Mouse (Mus musculus): ENCODE results near the gene Nudt21. TPM values are rescaled to one million over a fixed set of nuclear protein-coding genes. Genes with fewer than 3 reads are reported as not detected.
A peak's percentile ranks its signal among the peaks of the same experiment; 100 is the strongest.
"Not testable (repeated sequence)": the region's sequence is repeated elsewhere in the genome, so short reads cannot be mapped to it uniquely, and the experiment has no call there.

The Nudt21 gene
- polyA plus RNA-seq, 1 experiment: 118 TPM

DNA sequence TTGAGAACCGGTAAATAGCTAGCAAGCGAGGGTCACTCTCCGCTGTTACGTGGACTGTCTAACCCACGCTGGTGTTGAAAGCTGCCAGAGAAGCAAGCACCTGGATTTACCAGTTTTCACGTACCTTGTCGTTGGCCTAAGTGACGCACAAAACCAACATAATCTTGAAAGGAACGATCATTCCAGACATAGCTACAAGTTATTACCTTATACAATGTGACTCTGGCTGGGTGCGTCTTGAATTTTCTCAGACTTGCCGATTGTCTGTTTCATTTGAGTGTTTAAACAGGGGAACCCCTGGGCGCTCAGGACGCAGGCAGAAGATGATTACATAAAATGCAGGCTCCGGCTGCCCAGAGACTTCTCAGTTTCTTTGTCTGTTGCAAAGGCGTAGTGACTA lies 975 bp upstream of the Nudt21 start:
- Histone ChIP-seq H3K4me3 (replicated peaks; ENCODE audit: control insufficient read depth, low read depth, low read length) (peak overlapping the region; percentile 64), H3K4me1 (ENCODE audit: control insufficient read depth, insufficient read depth, low read length) (peaks cover 2% of the 10 kb centered on the region; the same call in 1 of the 2 replicates), H3K27ac (ENCODE audit: control insufficient read depth, insufficient read depth, low read depth, low read length, poor library complexity) (no peak overlapping the region)
- TF ChIP-seq POLR2A (IDR thresholded peaks at IDR 0.05; ENCODE audit: borderline replicate concordance, control insufficient read depth, low read depth, low read length) (no peak), CTCF (IDR thresholded peaks at IDR 0.05; ENCODE audit: control insufficient read depth, insufficient read depth, low read length) (no peak)
- 2% methylated on average over 15 of the region's 15 CpGs for WGBS

DNA sequence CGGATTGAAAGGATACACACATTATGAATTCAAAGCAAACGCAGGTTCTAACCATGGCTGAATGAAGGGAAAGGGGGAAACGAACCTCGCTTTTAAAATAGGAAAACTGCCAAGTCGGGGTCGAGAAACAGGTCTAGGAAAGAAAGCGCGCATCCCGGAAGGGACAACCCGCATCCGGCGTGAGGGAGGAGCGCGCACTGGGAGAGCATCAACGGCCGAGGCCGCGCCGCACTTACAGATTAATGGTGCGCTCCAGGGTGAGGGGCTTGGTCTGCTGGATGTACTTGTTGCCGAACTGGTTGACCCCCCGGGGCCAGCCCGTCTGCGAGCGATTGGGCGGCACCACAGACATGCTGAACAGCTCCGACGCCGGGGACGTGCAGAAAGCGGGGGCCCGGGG lies 290 bp downstream of the Nudt21 start:
- under 1% methylated on average over 25 of the region's 32 CpGs for WGBS

DNA sequence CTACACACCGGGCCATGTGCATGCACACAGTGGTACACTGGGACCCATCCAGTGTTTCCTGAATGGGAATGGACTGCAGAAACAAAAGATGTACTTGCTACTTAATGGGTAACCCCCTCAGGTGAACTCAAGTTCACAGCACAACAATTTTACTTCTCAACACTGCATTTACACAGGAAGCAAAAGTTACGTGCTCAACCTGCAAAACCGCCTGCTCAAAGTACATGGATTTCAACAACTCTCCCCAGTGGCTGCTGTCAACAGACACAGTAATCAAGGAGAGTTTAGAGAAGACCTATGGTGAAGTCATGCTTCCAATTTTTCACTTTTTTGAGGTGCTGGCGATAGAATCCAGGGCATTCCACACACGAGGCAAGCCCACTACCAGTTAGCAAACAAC lies 1.6 kb downstream of the Nudt21 start:
- H3K4me1 ChIP-seq (ENCODE audit: control insufficient read depth, insufficient read depth, low read length): peaks cover 2% of the 10 kb centered on the region; the same call in 1 of the 2 replicates
- TF ChIP-seq POLR2A (IDR thresholded peaks at IDR 0.05; ENCODE audit: borderline replicate concordance, control insufficient read depth, low read depth, low read length) (no peak), CTCF (IDR thresholded peaks at IDR 0.05; ENCODE audit: control insufficient read depth, insufficient read depth, low read length) (no peak)
- peak overlapping the region; percentile 34 for H3K4me3 ChIP-seq (replicated peaks; ENCODE audit: control insufficient read depth, low read depth, low read length)
- H3K27ac ChIP-seq (ENCODE audit: control insufficient read depth, insufficient read depth, low read depth, low read length, poor library complexity): no peak overlapping the region
- 52% methylated on average over 5 of the region's 5 CpGs for WGBS

More for the DNA sequence above, 290 bp downstream of the Nudt21 start:
- peak overlapping the region; percentile 80 for H3K27ac ChIP-seq (ENCODE audit: control insufficient read depth, insufficient read depth, low read depth, low read length, poor library complexity)
- peak overlapping the region; percentile 86 for H3K4me3 ChIP-seq (replicated peaks; ENCODE audit: control insufficient read depth, low read depth, low read length)
- H3K4me1 ChIP-seq (ENCODE audit: control insufficient read depth, insufficient read depth, low read length): not testable (repeated sequence)
- peak; percentile 75; the same call in 1 of the 2 replicates for TF ChIP-seq POLR2A (IDR thresholded peaks at IDR 0.05; ENCODE audit: borderline replicate concordance, control insufficient read depth, low read depth, low read length)

DNA sequence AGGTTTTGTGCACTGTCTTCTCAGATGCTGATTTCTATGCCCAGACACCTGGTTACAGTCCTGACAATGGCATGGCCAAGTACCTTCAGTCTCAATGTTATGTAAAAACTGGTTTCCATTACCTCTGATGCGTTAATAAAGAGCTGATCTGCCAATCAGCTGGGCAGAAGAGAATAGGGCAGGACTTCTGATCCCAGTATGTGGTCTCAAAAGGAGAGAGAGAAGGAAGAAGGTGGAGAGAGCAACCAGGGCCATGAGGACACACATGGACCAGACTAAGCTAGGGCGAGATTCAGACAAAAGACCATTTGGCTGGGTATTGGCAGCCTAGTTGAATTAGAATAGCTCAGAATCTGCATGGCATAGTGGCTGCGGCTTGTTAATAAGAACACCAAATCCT lies 3.2 kb downstream of the Nudt21 start:
- Histone ChIP-seq H3K27ac (ENCODE audit: control insufficient read depth, insufficient read depth, low read depth, low read length, poor library complexity) (no peak overlapping the region), H3K4me3 (replicated peaks; ENCODE audit: control insufficient read depth, low read depth, low read length) (no peak overlapping the region), H3K4me1 (ENCODE audit: control insufficient read depth, insufficient read depth, low read length) (peaks cover 2% of the 10 kb centered on the region; the same call in 1 of the 2 replicates)
- TF ChIP-seq CTCF (IDR thresholded peaks at IDR 0.05; ENCODE audit: control insufficient read depth, insufficient read depth, low read length) (no peak), POLR2A (IDR thresholded peaks at IDR 0.05; ENCODE audit: borderline replicate concordance, control insufficient read depth, low read depth, low read length) (no peak)
- 85% methylated on average over 3 of the region's 3 CpGs for WGBS

DNA sequence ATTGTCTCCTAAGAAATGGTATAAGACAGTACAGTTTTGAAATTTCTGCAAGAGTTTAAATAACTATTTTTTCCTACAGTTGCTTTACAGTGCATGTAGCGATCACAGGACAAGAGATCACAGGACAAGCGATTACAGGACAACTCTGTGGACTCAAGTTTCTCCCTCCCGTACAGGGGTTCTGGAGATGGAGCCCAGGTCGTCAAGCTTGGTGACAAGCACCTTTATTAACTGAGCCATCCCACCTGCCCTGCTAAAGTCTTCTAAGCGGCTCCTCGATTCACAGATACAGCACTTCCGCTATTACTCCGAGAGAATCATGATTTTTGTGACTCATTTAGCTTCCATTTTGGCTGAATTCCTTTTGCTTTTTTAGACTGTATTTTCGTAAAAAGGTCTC lies 7.1 kb downstream of the Nudt21 start:
- TF ChIP-seq POLR2A (IDR thresholded peaks at IDR 0.05; ENCODE audit: borderline replicate concordance, control insufficient read depth, low read depth, low read length) (no peak), CTCF (IDR thresholded peaks at IDR 0.05; ENCODE audit: control insufficient read depth, insufficient read depth, low read length) (no peak)
- Histone ChIP-seq H3K4me1 (ENCODE audit: control insufficient read depth, insufficient read depth, low read length) (no peaks in the 10 kb centered on the region), H3K27ac (ENCODE audit: control insufficient read depth, insufficient read depth, low read depth, low read length, poor library complexity) (no peak overlapping the region), H3K4me3 (replicated peaks; ENCODE audit: control insufficient read depth, low read depth, low read length) (no peak overlapping the region)
- 94% methylated on average over 9 of the region's 9 CpGs for WGBS

DNA sequence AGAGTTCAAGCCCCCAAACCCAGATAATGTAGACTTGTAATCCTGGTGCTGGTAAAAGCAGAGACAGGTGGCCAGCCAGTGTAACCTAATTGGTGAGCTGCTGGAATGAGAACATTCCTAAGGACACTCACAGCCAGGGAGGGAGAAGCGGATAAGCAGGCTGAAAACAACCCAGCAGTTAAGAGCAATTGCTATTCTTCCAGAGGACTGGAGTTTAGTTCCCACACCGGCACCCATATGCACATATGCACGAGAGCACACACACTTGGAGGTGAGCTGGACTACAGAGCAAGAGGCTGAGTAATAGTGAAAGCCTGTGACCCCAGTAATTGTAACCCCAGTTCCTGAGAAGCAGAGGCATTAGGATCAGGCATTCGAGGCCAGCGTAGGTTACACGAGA lies 12.9 kb downstream of the Nudt21 start:
- Histone ChIP-seq H3K27ac (ENCODE audit: control insufficient read depth, insufficient read depth, low read depth, low read length, poor library complexity) (no peak overlapping the region), H3K4me3 (replicated peaks; ENCODE audit: control insufficient read depth, low read depth, low read length) (no peak overlapping the region), H3K4me1 (ENCODE audit: control insufficient read depth, insufficient read depth, low read length) (no peaks in the 10 kb centered on the region)
- TF ChIP-seq POLR2A (IDR thresholded peaks at IDR 0.05; ENCODE audit: borderline replicate concordance, control insufficient read depth, low read depth, low read length) (no peak), CTCF (IDR thresholded peaks at IDR 0.05; ENCODE audit: control insufficient read depth, insufficient read depth, low read length) (no peak)
- 97% methylated on average over 6 of the region's 6 CpGs for WGBS

DNA sequence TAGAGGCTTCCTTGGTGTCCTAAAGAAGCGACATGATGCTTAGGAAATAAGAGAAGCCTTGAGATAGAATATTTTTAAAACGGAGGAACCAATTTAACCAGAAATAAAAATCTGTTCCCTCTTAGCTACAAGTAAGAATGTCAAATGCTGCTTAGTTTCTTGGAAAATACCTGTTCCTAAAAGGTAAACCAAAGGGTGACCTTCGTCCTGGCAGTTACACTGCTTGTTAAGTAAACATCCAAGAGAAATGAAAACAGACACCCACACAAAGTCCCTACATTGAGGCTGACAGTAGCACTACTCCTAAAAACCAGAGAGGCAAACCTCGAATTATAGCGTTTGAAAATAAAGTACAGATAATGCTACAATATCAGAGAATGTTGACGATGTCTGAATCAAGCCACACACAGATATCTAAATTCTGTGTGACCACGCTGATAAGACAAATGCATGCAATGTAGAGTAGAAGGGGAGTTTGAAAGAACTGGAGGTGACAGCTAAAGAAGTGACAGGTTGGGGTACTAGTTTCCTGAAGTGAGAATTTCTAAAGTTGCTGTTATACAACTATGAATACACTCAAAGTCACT lies 23.7 kb downstream of the Nudt21 start:
- Histone ChIP-seq H3K27ac (ENCODE audit: control insufficient read depth, insufficient read depth, low read depth, low read length, poor library complexity) (peak overlapping the region; percentile 100), H3K4me3 (replicated peaks; ENCODE audit: control insufficient read depth, low read depth, low read length) (peak overlapping the region; percentile 83), H3K4me1 (ENCODE audit: control insufficient read depth, insufficient read depth, low read length) (no peaks in the 10 kb centered on the region; the same call in 1 of the 2 replicates)
- WGBS: 29% methylated on average over 7 of the region's 7 CpGs
- no peak for TF ChIP-seq CTCF (IDR thresholded peaks at IDR 0.05; ENCODE audit: control insufficient read depth, insufficient read depth, low read length)
- TF ChIP-seq POLR2A (IDR thresholded peaks at IDR 0.05; ENCODE audit: borderline replicate concordance, control insufficient read depth, low read depth, low read length): no peak

DNA sequence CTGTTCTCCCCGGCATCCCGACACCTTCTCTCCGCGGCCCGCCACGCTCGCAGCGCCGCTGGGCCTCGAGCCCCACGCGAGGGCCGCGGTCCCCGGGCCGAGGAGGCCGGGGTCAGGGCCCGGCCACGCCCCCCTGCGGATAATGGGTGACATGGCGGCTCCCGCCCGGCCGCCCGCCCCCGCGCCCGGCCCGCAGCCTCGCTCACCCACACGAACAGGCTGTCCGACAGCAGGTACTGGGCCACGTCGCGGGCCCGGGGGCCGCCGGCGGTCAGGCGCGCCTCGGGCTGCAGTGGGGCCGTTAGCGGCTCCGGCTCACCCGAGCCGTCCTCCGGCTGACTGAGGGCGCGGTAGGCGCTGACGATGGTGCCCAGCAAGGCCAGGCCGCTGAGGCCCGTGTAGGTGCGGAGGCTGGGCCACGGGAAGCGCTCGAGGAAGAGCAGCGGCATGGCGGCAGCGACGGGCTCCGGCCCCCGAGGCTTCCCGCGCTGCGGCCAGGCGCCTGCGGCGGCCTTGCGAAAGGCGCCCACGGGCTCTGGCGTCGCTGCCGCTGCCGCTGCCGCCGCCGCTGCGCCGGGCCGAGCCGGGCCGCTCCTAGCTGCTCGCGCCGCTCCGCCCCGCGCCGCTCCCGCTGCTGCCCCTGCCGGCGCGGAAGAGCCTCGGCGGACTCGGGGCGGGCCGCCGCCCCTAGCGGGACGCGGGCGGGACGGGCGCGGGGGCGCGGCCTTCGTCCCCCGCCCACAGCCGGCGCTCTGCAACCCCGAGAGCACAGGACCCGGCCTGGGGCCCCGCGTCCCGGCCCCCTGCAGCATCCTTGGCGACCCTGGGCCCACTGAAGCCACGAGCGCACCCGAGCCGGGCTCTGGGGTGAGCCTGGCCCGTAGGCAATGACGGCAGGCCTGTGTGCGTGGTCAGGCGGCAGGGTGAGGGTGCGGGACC lies 24.5 kb downstream of the Nudt21 start, which contains the start of gene Amfr:
Amfr (minus strand) TSS at position 830 of the 939 bp plus-strand sequence.
- H3K27ac ChIP-seq (ENCODE audit: control insufficient read depth, insufficient read depth, low read depth, low read length, poor library complexity): peak within 1 kb of the TSS; percentile 100
- H3K4me1 ChIP-seq (ENCODE audit: control insufficient read depth, insufficient read depth, low read length): no peaks in the 10 kb centered on the region; the same call in 1 of the 2 replicates
- TF ChIP-seq CTCF (IDR thresholded peaks at IDR 0.05; ENCODE audit: control insufficient read depth, insufficient read depth, low read length): peak; percentile 30; the same call in 1 of the 2 replicates
- TF ChIP-seq POLR2A (IDR thresholded peaks at IDR 0.05; ENCODE audit: borderline replicate concordance, control insufficient read depth, low read depth, low read length): peak; percentile 71; the same call in 1 of the 2 replicates
- peak within 1 kb of the TSS; percentile 85 for H3K4me3 ChIP-seq (replicated peaks; ENCODE audit: control insufficient read depth, low read depth, low read length)
- 5% methylated on average over 126 of the region's 130 CpGs for WGBS
